Mouse (Mus musculus) intestine, embryonic 16.5 days (tissue): ENCODE results near the gene Ogt. TPM values are rescaled to one million over a fixed set of nuclear protein-coding genes. Genes with fewer than 3 reads are reported as not detected.

Experiments
- ATAC-seq: fragments of 200-750 bp; cut with Nextera tagmentation; 2 replicates; pipeline ENCODE4 v1.8.0; 2017; ENCODE audit warnings: moderate TSS enrichment, moderate library complexity
- H3K27ac ChIP-seq: fragments of 300-500 bp; sonication (generic); 2 replicates; pipeline ENCODE4 v1.5.1; 2014; ENCODE audit warnings: mild to moderate bottlenecking, low read length
- H3K27me3 ChIP-seq: fragments of 300-500 bp; sonication (generic); replicated peaks from 2 replicates; pipeline ENCODE4 v1.6.1; 2014; ENCODE audit warnings: low read length, control low read depth, mixed read lengths; ENCODE audit not compliant: control insufficient read depth, insufficient read depth
- H3K36me3 ChIP-seq: fragments of 300-500 bp; sonication (generic); 2 replicates; pipeline ENCODE4 v1.6.1; 2014; ENCODE audit warnings: low read length, control low read depth; ENCODE audit not compliant: control insufficient read depth, insufficient read depth
- H3K4me1 ChIP-seq: fragments of 300-500 bp; sonication (generic); 2 replicates; pipeline ENCODE4 v1.6.1; 2014; ENCODE audit warnings: low read length, control low read depth, mixed read lengths; ENCODE audit not compliant: control insufficient read depth, insufficient read depth
- H3K4me2 ChIP-seq: fragments of 300-500 bp; sonication (generic); 2 replicates; pipeline ENCODE4 v1.6.1; 2014; ENCODE audit warnings: low read depth, low read length, control low read depth
- H3K4me3 ChIP-seq: fragments of 300-500 bp; sonication (generic); 2 replicates; pipeline ENCODE4 v1.5.1; 2014; ENCODE audit warnings: mild to moderate bottlenecking, low read length
- H3K9ac ChIP-seq: fragments of 300-500 bp; sonication (generic); 2 replicates; pipeline ENCODE4 v1.6.1; 2014; ENCODE audit warnings: low read depth, low read length
- H3K9me3 ChIP-seq: fragments of 300-500 bp; sonication (generic); 2 replicates; pipeline ENCODE4 v1.6.1; 2016; ENCODE audit warnings: low read length, control low read depth; ENCODE audit not compliant: control insufficient read depth
- WGBS: fragments of 180-500 bp; shearing (Covaris S2); extraction: QIAGEN DNeasy Blood & Tissue Kit; methylation state at CpG from one replicate; pipeline ENCODE4 v1.1.7; 2014; 5-methylcytosine and 5-hydroxymethylcytosine counted together
- polyA plus RNA-seq: library from polyadenylated mRNA; unstranded; fragments of >200 nt; fragmentation: Nextera tagmentation; extraction: Ambion mirVana; gene quantifications from 2 replicates; pipeline ENCODE4 v1.2.1, GENCODE M21; 2015

The Ogt gene
- polyA plus RNA-seq: 94.0 and 96.5 TPM in 2 replicates

DNA sequence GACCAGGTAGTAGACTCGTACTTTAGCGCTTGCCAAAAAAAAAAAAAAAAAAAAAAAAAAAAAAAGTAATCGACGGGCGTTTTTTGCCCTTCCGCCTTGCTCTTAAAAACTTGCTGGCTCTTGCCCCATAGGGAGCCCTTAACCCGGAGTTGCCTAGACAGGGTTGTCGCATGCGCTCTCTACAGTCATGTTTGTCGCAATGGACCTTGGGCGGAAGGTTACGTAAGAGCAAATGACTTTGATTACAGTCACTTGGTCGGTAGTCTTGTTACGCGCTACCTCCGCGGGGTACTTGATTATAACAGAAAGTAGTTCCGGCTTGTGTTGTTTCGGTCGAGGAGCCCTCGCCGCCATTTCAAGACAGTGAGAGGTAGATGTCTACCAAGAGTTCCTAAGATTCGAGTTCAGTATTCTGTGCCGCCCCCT lies at the start of gene Ogt:
Gene Ogt, plus strand, starts transcription at position 320 of the 426 bp plus-strand sequence.
- peaks cover 5% of the 10 kb centered on the region; the same call in 1 of the 2 replicates for H3K27me3 ChIP-seq
- 7% methylated on average over 24 of the region's 24 CpGs for WGBS

DNA sequence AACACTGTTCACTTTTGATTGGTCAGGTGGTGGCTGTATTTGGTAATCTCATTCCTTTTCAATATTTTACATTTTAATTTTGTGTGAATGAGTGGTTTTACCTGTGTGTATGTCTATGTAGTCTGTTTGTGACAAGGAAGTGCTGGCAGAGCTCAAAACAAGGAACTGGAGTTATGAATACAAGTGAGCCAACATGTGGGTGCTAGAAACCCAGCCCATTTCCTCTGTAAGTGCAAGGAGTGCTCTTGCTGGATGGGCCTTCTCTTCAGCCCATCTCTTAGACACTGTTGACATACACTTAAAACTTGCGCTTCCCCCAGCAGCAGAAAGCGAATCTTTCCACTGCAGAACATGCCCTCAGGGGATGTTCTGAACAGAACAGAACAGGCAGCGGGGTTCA lies 23.7 kb upstream of the Ogt start:
- Histone ChIP-seq H3K27ac (no peak overlapping the region), H3K4me2 (no peak overlapping the region), H3K9ac (no peak overlapping the region), H3K4me3 (no peak overlapping the region), H3K4me1 (no peaks in the 10 kb centered on the region), H3K36me3 (no peaks in the 10 kb centered on the region), H3K9me3 (no peaks in the 10 kb centered on the region), H3K27me3 (no peaks in the 10 kb centered on the region)
- ATAC-seq: no peak
- 93% methylated on average over 3 of the region's 3 CpGs for WGBS

More for the DNA sequence above, at the start of gene Ogt:
- H3K9ac ChIP-seq: peak within 1 kb of the TSS; percentile 73
- no peaks in the 10 kb centered on the region for H3K9me3 ChIP-seq
- H3K4me1 ChIP-seq: no peaks in the 10 kb centered on the region; the same call in 1 of the 2 replicates
- H3K36me3 ChIP-seq: no peaks in the 10 kb centered on the region
- ATAC-seq: peak; percentile 93
- peak within 1 kb of the TSS; percentile 69 for H3K4me3 ChIP-seq
- H3K4me2 ChIP-seq: peak within 1 kb of the TSS; percentile 48
- peak within 1 kb of the TSS; percentile 69 for H3K27ac ChIP-seq

DNA sequence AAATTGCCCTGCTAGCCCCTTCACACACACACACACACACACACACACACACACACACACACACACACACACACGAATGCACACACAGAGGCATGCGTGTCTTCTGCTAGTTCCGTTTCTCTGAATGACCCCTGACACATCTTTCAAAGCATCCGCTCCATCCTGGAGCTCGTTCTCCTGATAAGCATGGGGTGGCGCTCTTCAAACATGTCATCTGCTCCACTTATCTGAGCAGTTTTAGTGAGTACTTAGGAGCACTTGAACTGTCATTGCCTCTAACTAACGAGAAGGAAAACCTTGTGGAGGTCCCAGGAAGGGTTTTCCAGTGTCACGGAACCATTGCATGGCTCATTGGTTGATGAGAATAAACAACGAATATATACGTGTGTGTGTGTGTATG lies 22.0 kb upstream of the Ogt start:
- Histone ChIP-seq H3K9me3 (no peaks in the 10 kb centered on the region), H3K27me3 (no peaks in the 10 kb centered on the region), H3K4me2 (no peak overlapping the region), H3K36me3 (no peaks in the 10 kb centered on the region), H3K9ac (no peak overlapping the region), H3K4me1 (no peaks in the 10 kb centered on the region), H3K4me3 (no peak overlapping the region), H3K27ac (no peak overlapping the region)
- ATAC-seq: no peak
- 64% methylated on average over 10 of the region's 10 CpGs for WGBS

GRCm38 (mm10) chrX:101620317-101620716 lies 19.5 kb upstream of the Ogt start:
- H3K27ac ChIP-seq: no peak overlapping the region
- no peaks in the 10 kb centered on the region for H3K9me3 ChIP-seq
- no peak for ATAC-seq
- WGBS: 61% methylated on average over 6 of the region's 6 CpGs
- H3K27me3 ChIP-seq: no peaks in the 10 kb centered on the region
- no peak overlapping the region for H3K4me2 ChIP-seq
- H3K9ac ChIP-seq: no peak overlapping the region
- no peaks in the 10 kb centered on the region for H3K36me3 ChIP-seq
- no peak overlapping the region for H3K4me3 ChIP-seq
- H3K4me1 ChIP-seq: no peaks in the 10 kb centered on the region

GRCm38 (mm10) chrX:101622539-101622938 lies 17.3 kb upstream of the Ogt start:
- H3K27me3 ChIP-seq: no peaks in the 10 kb centered on the region
- no peak overlapping the region for H3K4me3 ChIP-seq
- H3K4me2 ChIP-seq: no peak overlapping the region
- no peak overlapping the region for H3K27ac ChIP-seq
- no peaks in the 10 kb centered on the region for H3K4me1 ChIP-seq
- no peaks in the 10 kb centered on the region for H3K9me3 ChIP-seq
- 54% methylated on average over 3 of the region's 3 CpGs for WGBS
- H3K9ac ChIP-seq: no peak overlapping the region
- no peak for ATAC-seq
- no peaks in the 10 kb centered on the region for H3K36me3 ChIP-seq

- no peaks in the 10 kb centered on the region for H3K4me1 ChIP-seq
- no peak overlapping the region for H3K27ac ChIP-seq
- H3K4me3 ChIP-seq: no peak overlapping the region
- no peak overlapping the region for H3K4me2 ChIP-seq
- H3K9me3 ChIP-seq: no peaks in the 10 kb centered on the region
- no peak for ATAC-seq
- H3K27me3 ChIP-seq: peaks cover 5% of the 10 kb centered on the region; the same call in 1 of the 2 replicates
- WGBS: 45% methylated on average over 9 of the region's 9 CpGs
- H3K36me3 ChIP-seq: no peaks in the 10 kb centered on the region
- H3K9ac ChIP-seq: no peak overlapping the region
Observed at GRCm38 (mm10) chrX:101636821-101637525, 2.9 kb upstream of the Ogt start.

GRCm38 (mm10) chrX:101638856-101639255 lies 1.0 kb upstream of the Ogt start:
- H3K27me3 ChIP-seq: peaks cover 5% of the 10 kb centered on the region; the same call in 1 of the 2 replicates
- H3K4me2 ChIP-seq: peak overlapping the region; percentile 48
- no peaks in the 10 kb centered on the region for H3K9me3 ChIP-seq
- H3K27ac ChIP-seq: peak overlapping the region; percentile 48
- ATAC-seq: no peak
- H3K4me3 ChIP-seq: peak overlapping the region; percentile 69
- 21% methylated on average over 3 of the region's 3 CpGs for WGBS
- H3K4me1 ChIP-seq: no peaks in the 10 kb centered on the region; the same call in 1 of the 2 replicates
- no peaks in the 10 kb centered on the region for H3K36me3 ChIP-seq
- H3K9ac ChIP-seq: peak overlapping the region; percentile 54

DNA sequence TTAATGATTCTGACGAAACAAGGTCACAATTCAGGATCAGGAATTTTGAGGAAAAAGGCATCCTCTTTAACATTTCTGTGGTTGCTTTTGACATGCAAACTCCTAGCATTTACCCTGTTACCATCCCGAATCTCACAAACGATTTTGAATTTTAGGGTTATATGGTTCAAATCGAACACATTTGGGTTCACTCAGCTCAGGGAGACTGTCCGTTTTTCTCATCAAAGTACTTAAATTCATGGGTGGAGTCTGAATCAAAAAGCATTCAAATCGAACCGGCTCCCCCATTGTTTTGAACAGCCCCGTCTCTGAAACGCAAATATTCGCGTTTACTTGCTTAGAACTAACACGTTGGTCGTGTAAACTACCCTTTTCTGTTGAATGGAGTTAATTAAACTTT lies 554 bp upstream of the Ogt start:
- Histone ChIP-seq H3K27ac (peak overlapping the region; percentile 48), H3K9ac (peak overlapping the region; percentile 54), H3K4me1 (no peaks in the 10 kb centered on the region; the same call in 1 of the 2 replicates), H3K4me3 (peak overlapping the region; percentile 69), H3K9me3 (no peaks in the 10 kb centered on the region), H3K36me3 (no peaks in the 10 kb centered on the region), H3K4me2 (peak overlapping the region; percentile 48), H3K27me3 (peaks cover 5% of the 10 kb centered on the region; the same call in 1 of the 2 replicates)
- no peak for ATAC-seq
- WGBS: 11% methylated on average over 13 of the region's 13 CpGs

- no peak overlapping the region; the same call in 1 of the 2 replicates for H3K4me2 ChIP-seq
- H3K9me3 ChIP-seq: no peaks in the 10 kb centered on the region
- peak overlapping the region; percentile 69 for H3K27ac ChIP-seq
- H3K27me3 ChIP-seq: peaks cover 5% of the 10 kb centered on the region; the same call in 1 of the 2 replicates
- peak overlapping the region; percentile 73 for H3K9ac ChIP-seq
- no peaks in the 10 kb centered on the region; the same call in 1 of the 2 replicates for H3K4me1 ChIP-seq
- peak overlapping the region; percentile 69 for H3K4me3 ChIP-seq
- H3K36me3 ChIP-seq: no peaks in the 10 kb centered on the region
- ATAC-seq: peak; percentile 51
- 12% methylated on average over 45 of the region's 45 CpGs for WGBS
Observed at GRCm38 (mm10) chrX:101640194-101641160, 617 bp downstream of the Ogt start.
